Mouse (Mus musculus) C2C12 (cell line): ENCODE measurements around the gene Tnr.

ENCODE experiments used
- CTCF ChIP-seq: IDR thresholded peaks from one replicate; pipeline ENCODE4 v1.5.1; 2011; ENCODE audit not compliant: control insufficient read depth, insufficient read depth, insufficient read length
- MAX ChIP-seq: IDR thresholded peaks from one replicate; pipeline ENCODE4 v1.6.1; 2011; ENCODE audit warnings: mild to moderate bottlenecking, control low read depth
- MYOG ChIP-seq: IDR thresholded peaks from one replicate; pipeline ENCODE4 v1.6.1; 2011; ENCODE audit not compliant: control insufficient read depth, insufficient read length; ENCODE audit errors: extremely low read depth

GRCm38 (mm10) chr1:159566046-159566445 lies 42.5 kb downstream of the Tnr start:
- TF ChIP-seq CTCF, result no peak
- TF ChIP-seq MAX, result no peak
- TF ChIP-seq MYOG, result no peak
